Mouse (Mus musculus) CH12F3 (cell line): ENCODE data around the gene Cdk4.

Source experiments
- in situ Hi-C: fragments of 300-500 bp; cut with MboI; formaldehyde crosslinking; loops from 2 replicates; pipeline ENCODE4 v1.14.3; 2020; ENCODE audit warnings: low sequenced_read_pairs

Gene Cdk4

DNA sequence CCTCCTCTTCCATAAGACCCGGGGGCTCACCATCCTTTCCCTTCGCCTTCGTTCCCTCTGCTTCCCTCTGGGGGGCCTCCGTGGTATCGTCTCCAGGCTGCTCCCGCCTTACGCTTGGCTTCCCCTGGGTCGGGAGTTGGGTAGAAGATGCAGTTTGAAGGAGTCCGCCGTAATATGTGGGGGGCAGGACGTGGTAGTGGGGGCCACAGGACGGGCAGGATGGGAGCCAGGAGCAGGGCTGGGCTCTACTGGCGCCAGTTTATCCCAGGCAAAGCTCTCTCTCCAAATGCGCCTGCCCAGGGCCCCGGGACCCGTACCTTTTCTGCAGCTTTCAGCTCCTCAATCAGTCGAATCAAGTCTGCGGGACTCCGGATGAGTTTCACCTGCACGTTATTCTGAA is 35.2 kb downstream of the Cdk4 start:
- in situ Hi-C loops, result no loop called here

DNA sequence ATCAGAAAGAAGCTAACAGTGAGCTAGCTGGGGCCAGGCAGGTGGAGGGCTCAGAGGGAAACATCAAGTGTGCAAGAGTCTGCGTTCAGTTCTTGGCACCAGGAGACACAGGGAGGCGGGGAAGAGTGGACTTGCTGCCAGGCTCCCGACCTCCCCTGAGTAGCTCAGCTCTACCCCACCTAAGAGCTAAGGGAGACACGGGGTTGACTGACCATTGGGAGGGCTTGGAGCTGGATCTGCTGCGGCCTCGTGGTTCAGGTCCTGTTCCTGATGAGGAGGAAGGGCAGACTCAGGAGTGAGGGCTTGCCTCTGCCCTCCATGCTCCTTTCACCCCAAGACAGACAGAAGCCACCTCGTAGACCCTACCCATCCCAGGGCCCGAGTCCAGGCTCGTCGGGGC is 35.9 kb downstream of the Cdk4 start:
- in situ Hi-C loops, result no loop called here

DNA sequence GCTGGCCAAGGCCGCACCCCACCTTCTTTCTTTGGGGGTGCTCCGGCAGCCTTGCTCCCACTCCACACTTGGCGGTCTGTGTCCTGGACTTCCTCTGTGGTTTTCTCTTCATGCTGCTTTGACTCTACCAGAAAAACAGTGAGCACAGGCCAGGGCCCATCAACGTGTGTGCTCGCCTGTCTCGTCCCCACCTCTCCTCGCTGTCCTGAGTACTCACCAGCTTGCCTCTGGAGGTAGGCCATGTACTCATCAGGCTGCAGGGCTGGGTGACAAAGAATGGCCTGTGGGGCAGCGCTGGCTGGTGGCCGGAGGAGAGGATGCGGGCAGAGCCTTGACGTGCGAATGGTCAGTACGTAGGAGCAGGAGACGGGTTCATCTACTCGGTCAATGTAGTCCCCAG is 36.5 kb downstream of the Cdk4 start:
- in situ Hi-C loops, result no loop called here

DNA sequence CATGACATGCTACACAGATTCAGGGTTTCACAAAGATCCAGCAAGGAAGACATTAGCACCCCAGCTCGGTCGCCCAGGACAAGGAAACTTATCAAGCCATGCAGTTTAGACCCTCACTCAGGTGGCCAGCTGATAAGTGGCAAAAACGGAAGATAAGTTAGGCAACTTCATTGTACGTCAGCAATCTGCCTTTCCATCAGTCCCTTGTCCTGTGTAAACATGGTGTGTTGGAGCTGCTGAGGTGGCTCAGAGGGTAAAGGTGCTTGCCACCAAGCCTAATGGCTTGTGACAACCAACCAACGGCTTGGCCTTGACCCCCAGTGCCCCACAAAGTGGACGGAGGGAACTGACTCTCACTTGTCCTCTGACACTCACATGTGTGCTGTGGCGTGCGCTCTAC is 37.1 kb downstream of the Cdk4 start:
- in situ Hi-C loops, result no loop called here

DNA sequence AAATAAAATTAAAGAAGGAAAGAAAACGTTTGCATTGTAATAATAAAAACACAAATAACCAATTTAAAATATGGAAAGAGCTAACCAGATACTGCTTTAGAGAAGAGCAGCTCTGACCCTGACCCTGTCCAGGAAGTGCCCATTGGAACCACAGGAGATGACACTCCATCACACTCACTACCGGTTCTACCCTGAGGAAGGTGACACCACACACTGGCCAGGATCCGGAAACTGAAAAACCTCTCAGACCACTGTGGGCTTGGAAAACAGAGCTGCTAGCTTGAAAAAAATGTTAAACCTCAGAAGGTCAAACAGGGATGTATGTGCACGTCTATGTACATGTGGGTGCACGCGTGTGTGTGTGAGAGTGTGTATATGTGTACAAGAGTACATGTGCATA is 37.8 kb downstream of the Cdk4 start:
- in situ Hi-C loops, result no loop called here

DNA sequence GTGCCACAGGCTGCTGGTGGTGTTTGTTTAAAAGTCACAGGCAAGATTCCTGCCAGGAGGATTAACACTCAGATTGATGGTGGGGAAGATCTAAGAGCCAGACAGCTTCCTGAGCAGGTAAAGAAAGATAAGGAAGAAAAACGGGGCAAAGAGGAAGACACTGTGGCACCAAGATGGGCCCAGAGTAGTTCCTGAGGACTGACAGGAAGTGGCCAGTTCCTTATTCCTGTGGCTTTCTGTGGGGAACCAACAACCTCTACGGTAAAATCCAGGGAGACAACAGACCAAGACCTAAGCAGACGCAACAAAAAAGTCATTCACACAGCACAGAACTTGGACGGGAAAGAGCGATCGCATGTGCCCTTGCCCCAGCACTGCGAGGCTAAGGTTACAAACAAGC is 40.3 kb downstream of the Cdk4 start:
- in situ Hi-C loops, result no loop called here

DNA sequence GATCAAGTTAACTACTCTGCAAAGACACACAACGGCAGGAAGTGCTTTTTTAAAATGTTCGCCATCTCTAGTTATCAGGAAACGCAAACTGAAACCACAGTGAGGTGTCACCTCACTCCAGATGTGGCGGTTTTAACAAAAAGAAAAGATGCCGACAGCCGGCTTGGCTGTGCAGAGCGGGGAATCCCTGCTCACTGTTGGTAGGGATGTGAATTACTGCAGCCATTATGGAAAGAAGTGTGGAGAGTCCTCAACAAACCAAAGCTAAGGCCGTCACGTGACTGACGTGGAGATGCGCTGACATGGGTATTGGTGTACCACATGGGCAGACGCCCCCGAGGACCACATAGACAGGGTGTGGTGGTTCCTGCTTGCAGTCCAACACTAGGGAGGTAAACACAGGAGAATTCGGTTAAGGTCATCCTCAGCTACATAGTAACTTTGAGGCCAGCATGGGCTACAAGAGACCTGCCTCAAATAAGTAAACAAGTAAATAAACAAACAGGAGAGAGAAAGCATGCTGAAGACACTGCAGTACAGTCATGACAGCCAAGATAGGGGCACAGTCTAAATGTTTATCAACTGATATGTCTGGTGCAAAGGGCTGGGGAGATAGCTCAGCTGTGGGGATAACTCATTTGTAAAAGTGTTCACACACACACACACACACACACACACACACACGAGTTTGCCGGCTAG is 44.4 kb downstream of the Cdk4 start:
- in situ Hi-C loops, result no loop called here

DNA sequence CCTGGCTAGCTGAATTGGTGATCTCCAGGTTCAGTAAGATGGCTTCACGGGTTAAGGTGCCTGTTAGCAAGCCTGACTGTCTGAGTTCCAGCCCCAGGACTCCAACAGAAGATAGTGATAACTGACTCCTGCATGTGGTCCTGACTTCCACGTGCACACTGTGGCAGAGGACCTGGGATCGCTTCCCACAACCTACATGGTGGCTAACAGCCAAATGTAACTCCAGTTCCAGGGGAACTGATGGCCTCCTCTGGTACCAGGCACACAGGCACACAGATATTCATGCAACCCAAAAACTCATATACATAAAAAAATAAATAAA is 44.9 kb downstream of the Cdk4 start:
- in situ Hi-C loops, result no loop called here

DNA sequence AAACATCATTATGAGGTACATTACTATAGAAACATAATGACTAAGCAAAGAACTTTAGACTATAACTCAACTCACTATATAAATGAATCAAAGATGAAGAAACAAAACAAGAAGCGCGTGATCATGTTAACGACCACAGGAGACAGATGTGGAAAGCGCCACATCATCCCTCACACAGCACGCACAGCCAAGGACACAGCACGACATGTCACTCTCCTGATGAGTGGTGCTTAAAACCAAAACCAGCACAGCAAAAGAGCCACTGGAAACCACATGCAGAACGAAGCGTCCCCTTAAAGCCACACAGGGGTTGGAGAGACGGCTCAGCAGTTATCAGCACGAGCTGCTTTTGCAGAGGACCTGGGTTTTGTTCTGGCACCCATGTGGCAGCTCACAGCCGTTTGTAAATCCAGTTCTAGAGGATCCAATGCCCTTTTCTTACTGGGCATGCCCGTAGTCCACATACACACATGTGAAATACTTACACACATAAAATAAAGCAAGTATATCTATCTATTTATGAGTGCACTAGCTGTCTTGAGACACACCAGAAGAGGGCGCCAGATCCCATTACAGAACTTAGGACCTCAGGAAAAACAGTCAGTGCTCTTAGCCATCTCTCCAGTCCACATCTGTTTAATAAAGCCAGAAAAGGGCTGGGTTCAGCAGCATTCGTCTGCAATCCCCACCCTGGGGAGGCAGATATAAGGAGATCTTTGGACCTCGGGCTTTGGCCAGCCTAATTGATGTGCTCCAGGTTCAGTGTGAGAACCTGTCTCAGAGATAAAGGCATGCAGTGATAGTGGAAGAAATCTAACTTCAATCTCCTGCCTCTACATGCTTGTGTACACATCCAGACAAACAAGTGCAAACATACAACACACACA is 47.9 kb downstream of the Cdk4 start:
- in situ Hi-C loops, result no loop called here

DNA sequence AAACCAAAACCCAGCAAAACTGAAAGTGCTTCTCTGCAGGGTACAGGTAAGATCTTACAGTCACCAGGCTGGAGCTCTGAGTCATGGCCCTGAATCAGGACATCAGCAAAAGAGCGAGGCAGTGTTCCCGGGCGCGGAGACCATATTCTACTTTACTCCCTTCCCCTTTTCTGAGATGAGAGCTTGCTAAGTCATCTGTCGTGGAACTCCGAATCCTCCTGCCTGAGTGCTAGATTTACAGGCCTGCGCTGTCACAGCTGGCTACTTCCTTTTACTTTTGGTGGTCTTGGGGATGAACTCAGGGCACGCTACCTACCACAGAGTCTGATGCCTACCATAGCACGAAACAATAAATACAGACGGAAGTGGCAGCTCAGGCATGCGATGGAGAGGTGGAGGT is 51.1 kb downstream of the Cdk4 start:
- in situ Hi-C loops, result no loop called here

DNA sequence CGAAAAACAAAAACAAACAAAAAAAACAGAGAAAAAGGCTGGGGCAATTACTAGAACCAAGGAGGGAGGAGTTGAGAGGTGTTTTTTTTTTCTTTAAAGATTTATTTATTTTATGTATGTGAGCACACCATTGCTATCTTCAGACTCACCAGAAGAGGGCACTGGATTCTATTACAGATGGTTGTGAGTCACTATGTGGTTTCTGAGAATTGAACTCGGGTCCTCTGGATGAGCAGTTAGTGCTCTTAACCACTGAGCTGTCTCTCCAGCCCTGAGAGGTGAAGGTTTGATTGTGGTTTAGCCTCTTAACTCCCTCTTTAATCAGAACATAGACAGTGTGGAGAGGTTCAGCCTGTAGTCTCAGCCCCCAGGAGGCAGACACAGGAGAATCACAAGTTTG is 51.7 kb downstream of the Cdk4 start:
- in situ Hi-C loops, result no loop called here
